Mouse (Mus musculus): ENCODE measurements around the gene Fgfr4. TPM values are rescaled to one million over a fixed set of nuclear protein-coding genes. Genes with fewer than 3 reads are reported as not detected.

Gene Fgfr4
- total and polyA plus RNA-seq, 2 experiments from 2014 or later: 0.11 TPM; not detected in 1

DNA sequence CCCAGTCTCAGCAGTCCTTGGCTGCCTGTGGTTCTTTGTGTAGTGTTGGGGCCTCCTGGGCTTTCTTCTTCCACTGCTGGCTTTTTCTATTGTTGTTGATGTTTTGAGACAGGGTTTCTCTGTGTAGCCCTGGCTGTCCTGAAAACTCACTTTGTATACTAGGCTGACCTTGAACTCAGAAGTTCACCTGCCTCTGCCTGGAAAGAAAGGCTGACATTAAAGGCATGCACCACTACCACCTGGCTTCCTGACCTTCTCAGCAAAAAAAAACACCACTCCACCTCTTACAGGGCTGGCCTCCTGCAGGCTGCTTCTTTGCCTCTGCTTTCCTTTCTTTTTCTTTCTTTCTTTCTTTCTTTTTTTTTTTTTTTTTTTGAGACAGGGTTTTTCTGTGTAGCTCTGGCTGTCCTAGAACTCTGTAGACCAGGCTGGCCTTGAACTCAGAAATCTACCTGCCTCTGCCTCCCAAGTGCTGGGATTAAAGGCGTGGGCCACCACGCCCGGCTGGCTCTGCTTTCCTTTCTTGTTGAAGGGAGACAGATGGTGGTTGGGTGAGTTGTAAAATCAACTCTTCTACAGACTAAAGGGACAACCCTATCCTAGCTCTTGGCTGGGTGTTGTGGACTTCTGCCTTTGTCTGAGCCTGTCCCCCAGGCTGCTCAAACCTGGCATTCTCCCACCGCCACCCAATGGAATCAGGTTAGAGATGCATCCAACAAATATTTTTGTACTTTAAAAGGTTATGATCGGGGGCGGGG lies 53.2 kb downstream of the Fgfr4 start:
- Histone ChIP-seq H3K27ac (ENCODE audit: low read depth) (no peak overlapping the region), H3K27me3 (ENCODE audit: control insufficient read depth, insufficient read depth, low read length) (no peaks in the 10 kb centered on the region), H3K36me3 (replicated peaks; ENCODE audit: control insufficient read depth, insufficient read depth, low read length) (no peaks in the 10 kb centered on the region), H3K9me3 (replicated peaks; ENCODE audit: control insufficient read depth, low read length) (no peaks in the 10 kb centered on the region), H3K4me2 (ENCODE audit: low read depth, low read length) (no peak overlapping the region), H3K9ac (replicated peaks; ENCODE audit: low read depth, low read length) (no peak overlapping the region), H3K4me3 (ENCODE audit: low read depth, low read length) (no peak overlapping the region), H3K4me1 (ENCODE audit: control insufficient read depth, insufficient read depth) (no peaks in the 10 kb centered on the region)
- 86% methylated on average over 6 of the region's 6 CpGs for WGBS
- TF ChIP-seq CTCF (IDR thresholded peaks at IDR 0.05; ENCODE audit: low read depth) (no peak), EP300 (IDR thresholded peaks at IDR 0.05; ENCODE audit: low read depth) (no peak)
- ATAC-seq (ENCODE audit: insufficient read depth, low read depth) (no peak), DNase-seq (ENCODE audit: low spot score) (no peak)

DNA sequence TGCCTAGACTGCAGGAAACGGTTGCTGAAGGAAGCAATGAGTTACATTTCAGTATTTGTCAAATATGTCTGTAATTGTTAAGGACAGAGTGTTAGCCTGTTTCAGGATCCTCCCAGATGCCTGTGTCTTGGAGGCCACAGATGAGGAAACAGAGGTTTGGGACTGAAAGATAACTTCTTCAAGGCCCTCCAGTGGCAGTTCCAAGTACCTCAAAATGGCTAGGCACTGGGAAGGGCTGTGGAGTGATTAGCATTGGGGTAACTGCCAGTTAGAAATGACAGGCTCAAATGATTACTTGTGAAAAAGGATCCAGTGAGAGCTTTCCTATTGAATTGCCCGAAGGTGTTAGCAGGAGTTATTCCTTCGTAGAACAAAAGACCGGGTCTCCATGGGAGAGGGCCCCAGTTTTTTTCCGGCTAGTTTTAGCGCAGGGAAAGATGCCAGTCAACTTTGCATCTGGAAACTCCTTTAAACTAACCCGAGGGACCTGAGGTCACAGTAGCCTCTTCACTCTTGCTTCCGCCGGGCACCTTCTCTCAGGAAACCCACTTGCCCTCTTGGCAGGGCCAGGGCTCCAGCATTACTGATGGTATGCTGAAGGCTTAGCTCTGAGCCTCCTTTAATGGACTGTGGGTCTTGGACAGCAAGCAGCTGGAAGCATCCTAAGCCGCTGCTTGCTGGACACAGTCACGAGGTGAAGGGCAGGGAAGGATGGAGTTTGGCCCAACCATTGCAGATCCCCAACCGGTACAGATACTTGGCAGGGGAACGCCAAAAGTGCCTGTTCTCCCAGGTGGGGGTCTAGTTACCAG lies 56.6 kb downstream of the Fgfr4 start:
- DNase-seq (ENCODE audit: low spot score) (no peak), ATAC-seq (ENCODE audit: insufficient read depth, low read depth) (no peak)
- H3K27ac ChIP-seq (ENCODE audit: low read depth): peak overlapping the region; percentile 12; the same call in 1 of the 2 replicates
- H3K4me1 ChIP-seq (ENCODE audit: control insufficient read depth, insufficient read depth): peaks cover 12% of the 10 kb centered on the region
- H3K9me3 ChIP-seq (replicated peaks; ENCODE audit: control insufficient read depth, low read length): no peaks in the 10 kb centered on the region
- H3K27me3 ChIP-seq (ENCODE audit: control insufficient read depth, insufficient read depth, low read length): no peaks in the 10 kb centered on the region
- 78% methylated on average over 13 of the region's 13 CpGs for WGBS
- no peak overlapping the region for H3K4me3 ChIP-seq (ENCODE audit: low read depth, low read length)
- peaks cover 8% of the 10 kb centered on the region; the same call in 1 of the 2 replicates for H3K36me3 ChIP-seq (replicated peaks; ENCODE audit: control insufficient read depth, insufficient read depth, low read length)
- H3K9ac ChIP-seq (replicated peaks; ENCODE audit: low read depth, low read length): no peak overlapping the region
- TF ChIP-seq CTCF (IDR thresholded peaks at IDR 0.05; ENCODE audit: low read depth) (0 out of 2 replicates have a peak, but pooled peaks have one; percentile 4), EP300 (IDR thresholded peaks at IDR 0.05; ENCODE audit: low read depth) (no peak)
- no peak overlapping the region for H3K4me2 ChIP-seq (ENCODE audit: low read depth, low read length)

DNA sequence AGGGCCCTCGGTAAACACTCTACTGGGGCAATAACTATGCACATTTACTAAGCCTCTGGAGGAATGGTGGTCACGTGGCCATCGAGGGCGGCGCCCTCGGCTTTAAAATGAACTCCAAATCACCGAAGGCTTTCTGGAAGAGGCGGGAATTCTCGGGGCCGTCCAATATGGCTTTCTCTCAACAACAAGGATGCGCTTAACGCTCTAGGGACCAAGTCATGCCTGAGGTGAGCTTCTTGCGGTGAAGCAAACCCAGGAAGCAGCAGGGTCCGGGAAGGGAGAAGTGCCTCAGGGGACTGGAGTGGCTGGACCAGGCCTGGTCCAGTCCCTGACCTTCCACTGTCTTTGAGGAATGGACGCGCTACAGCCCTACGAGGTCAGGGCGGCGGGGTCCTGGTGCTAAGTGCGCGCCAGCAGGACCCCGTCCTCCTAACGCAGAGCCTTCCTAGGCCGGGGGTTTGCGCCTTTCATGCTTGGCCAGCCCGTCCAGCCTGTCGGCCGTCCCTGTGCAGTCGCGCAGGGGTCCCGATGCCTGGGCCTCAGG lies 57.3 kb downstream of the Fgfr4 start, which contains the start of gene Nsd1:
Gene Nsd1 (plus strand): TSS at position 134 of the 544 bp plus-strand sequence.
- H3K4me3 ChIP-seq (ENCODE audit: low read depth, low read length): peak within 1 kb of the TSS; percentile 80
- peak within 1 kb of the TSS; percentile 87 for H3K4me2 ChIP-seq (ENCODE audit: low read depth, low read length)
- WGBS: 43% methylated on average over 31 of the region's 31 CpGs
- H3K9me3 ChIP-seq (replicated peaks; ENCODE audit: control insufficient read depth, low read length): no peaks in the 10 kb centered on the region
- no peak for DNase-seq (ENCODE audit: low spot score)
- no peak for ATAC-seq (ENCODE audit: insufficient read depth, low read depth)
- peaks cover 8% of the 10 kb centered on the region for H3K36me3 ChIP-seq (replicated peaks; ENCODE audit: control insufficient read depth, insufficient read depth, low read length)
- H3K27me3 ChIP-seq (ENCODE audit: control insufficient read depth, insufficient read depth, low read length): no peaks in the 10 kb centered on the region
- peak within 1 kb of the TSS; percentile 95 for H3K9ac ChIP-seq (replicated peaks; ENCODE audit: low read depth, low read length)
- TF ChIP-seq EP300 (IDR thresholded peaks at IDR 0.05; ENCODE audit: low read depth): no peak
- no peak for TF ChIP-seq CTCF (IDR thresholded peaks at IDR 0.05; ENCODE audit: low read depth)
- H3K27ac ChIP-seq (ENCODE audit: low read depth): peak within 1 kb of the TSS; percentile 98
- H3K4me1 ChIP-seq (ENCODE audit: control insufficient read depth, insufficient read depth): peaks cover 18% of the 10 kb centered on the region

DNA sequence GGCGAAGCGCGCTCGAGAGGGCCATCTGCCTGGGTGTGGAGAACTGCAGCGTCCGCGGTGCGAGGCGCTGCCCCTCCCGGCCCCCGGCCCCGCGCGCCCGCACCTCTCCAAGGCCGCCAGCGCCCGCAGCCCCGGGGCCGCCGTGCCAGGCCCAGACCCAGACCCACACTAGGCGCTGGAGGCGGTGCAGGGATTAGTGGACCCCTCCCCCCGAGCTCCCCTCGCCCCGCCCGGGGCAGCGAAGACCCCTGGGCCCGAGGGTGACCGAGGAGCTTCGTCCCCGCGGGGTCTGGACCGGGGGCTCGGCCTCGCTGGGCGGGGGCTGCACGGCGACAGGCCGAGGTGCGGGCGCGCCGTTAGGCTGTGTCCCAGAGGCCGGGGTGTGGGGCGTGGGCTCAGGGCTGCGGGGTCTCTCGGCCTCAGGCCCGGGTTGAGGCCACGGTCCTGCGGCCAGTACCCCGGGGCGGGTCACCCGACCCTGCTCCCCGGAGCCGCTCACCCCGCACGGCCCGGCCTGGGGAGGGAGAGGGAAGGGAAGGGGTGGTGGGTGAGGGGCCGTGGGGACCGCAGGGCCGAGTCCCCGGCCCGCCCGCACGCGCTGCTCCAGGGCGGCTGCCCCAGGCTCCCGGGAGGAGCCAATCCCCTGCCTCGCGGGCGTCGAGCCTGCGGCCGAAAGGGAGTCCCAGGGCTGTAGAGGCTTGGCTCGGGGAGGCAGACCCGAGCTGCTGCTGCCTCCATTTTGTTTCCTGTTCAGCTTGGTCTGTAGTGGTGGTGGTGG lies 57.9 kb downstream of the Fgfr4 start:
- peak; percentile 58 for DNase-seq (ENCODE audit: low spot score)
- peaks cover 23% of the 10 kb centered on the region for H3K4me1 ChIP-seq (ENCODE audit: control insufficient read depth, insufficient read depth)
- H3K9me3 ChIP-seq (replicated peaks; ENCODE audit: control insufficient read depth, low read length): no peaks in the 10 kb centered on the region
- WGBS: 2% methylated on average over 58 of the region's 77 CpGs
- no peak for TF ChIP-seq CTCF (IDR thresholded peaks at IDR 0.05; ENCODE audit: low read depth)
- no peak for TF ChIP-seq EP300 (IDR thresholded peaks at IDR 0.05; ENCODE audit: low read depth)
- peak overlapping the region; percentile 87 for H3K4me2 ChIP-seq (ENCODE audit: low read depth, low read length)
- peak overlapping the region; percentile 80 for H3K4me3 ChIP-seq (ENCODE audit: low read depth, low read length)
- peak overlapping the region; percentile 98 for H3K27ac ChIP-seq (ENCODE audit: low read depth)
- peaks cover 8% of the 10 kb centered on the region for H3K36me3 ChIP-seq (replicated peaks; ENCODE audit: control insufficient read depth, insufficient read depth, low read length)
- H3K27me3 ChIP-seq (ENCODE audit: control insufficient read depth, insufficient read depth, low read length): no peaks in the 10 kb centered on the region
- ATAC-seq (ENCODE audit: insufficient read depth, low read depth): peak; percentile 31
- peak overlapping the region; percentile 95 for H3K9ac ChIP-seq (replicated peaks; ENCODE audit: low read depth, low read length)

DNA sequence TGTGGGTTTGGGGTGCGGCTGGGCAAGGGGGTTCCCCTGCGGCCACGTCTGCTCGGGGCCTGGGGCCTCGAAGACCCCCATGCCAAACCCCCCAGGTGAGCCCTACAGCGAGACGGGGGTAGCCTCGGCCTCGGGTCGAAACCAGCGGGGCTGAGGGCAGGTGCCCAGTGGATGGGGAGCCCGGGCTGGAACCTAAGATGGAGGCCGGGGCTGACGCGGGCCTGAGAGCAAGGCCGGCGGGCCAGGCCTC lies 58.5 kb downstream of the Fgfr4 start:
- no peaks in the 10 kb centered on the region for H3K27me3 ChIP-seq (ENCODE audit: control insufficient read depth, insufficient read depth, low read length)
- peak overlapping the region; percentile 80 for H3K4me3 ChIP-seq (ENCODE audit: low read depth, low read length)
- peak overlapping the region; percentile 98 for H3K27ac ChIP-seq (ENCODE audit: low read depth)
- DNase-seq (ENCODE audit: low spot score) (no peak), ATAC-seq (ENCODE audit: insufficient read depth, low read depth) (peak; percentile 51)
- no peaks in the 10 kb centered on the region for H3K9me3 ChIP-seq (replicated peaks; ENCODE audit: control insufficient read depth, low read length)
- H3K36me3 ChIP-seq (replicated peaks; ENCODE audit: control insufficient read depth, insufficient read depth, low read length): peaks cover 10% of the 10 kb centered on the region
- peaks cover 27% of the 10 kb centered on the region for H3K4me1 ChIP-seq (ENCODE audit: control insufficient read depth, insufficient read depth)
- H3K4me2 ChIP-seq (ENCODE audit: low read depth, low read length): peak overlapping the region; percentile 87
- H3K9ac ChIP-seq (replicated peaks; ENCODE audit: low read depth, low read length): peak overlapping the region; percentile 95
- 0% methylated on average over 17 of the region's 17 CpGs for WGBS
- TF ChIP-seq EP300 (IDR thresholded peaks at IDR 0.05; ENCODE audit: low read depth) (no peak), CTCF (IDR thresholded peaks at IDR 0.05; ENCODE audit: low read depth) (no peak)

All from heart, postnatal 0 days (tissue).